Mouse (Mus musculus): ENCODE measurements around the gene Adam19. TPM values are rescaled to one million over a fixed set of nuclear protein-coding genes. Genes with fewer than 3 reads are reported as not detected.
A peak's percentile ranks its signal among the peaks of the same experiment; 100 is the strongest.
"Not testable (repeated sequence)": the region's sequence is repeated elsewhere in the genome, so short reads cannot be mapped to it uniquely, and the experiment has no call there.

Gene Adam19
- 0.49 and 0.76 TPM in 2 replicates for total RNA-seq (2015)
- 0.46 and 0.64 TPM in 2 replicates for total RNA-seq (2017)

DNA sequence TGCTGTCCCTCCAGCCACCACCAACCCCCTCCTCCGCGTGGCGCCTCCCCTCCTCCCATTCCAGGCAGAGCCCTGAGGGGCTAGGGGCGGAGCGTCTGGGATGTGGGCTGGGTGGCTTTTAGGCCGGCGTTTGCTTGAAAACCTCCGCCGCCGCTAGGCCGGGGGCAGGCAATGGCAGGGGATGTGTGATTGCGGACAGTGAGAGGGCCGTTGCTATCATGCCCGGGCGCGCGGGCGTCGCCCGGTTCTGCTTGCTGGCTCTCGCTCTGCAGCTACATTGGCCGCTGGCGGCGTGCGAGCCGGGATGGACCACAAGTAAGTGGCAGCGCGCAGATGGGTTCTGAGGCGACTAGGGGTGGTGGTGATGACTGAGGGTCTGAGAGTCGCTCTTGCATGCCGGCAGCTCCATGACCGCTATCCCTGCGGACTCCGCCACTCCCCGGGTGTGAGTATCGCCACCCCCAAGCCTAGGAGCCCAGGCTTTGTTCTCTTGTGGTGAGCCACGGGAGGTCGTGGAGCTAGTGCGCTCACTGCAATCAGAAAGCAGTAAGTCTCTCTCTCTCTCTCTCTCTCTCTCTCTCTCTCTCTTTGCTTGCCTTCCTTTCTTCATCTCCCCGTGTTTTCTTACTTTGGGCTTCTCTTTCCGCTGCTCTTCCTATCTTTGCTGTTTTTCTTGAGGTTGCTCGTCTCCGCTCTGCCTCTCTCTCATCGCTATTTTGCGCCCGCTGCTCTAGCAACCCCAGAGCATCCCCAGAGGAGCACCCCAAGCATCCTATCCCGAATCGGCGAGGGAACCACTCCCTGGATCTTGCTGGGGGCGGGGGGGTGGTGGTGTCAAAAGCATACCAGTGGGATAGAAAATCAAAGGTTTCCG is at the start of gene Adam19:
Adam19 (plus strand) TSS at position 97 of the 874 bp plus-strand sequence.
- ATAC-seq (replicated peaks; ENCODE audit: poor library complexity): peak; percentile 63

DNA sequence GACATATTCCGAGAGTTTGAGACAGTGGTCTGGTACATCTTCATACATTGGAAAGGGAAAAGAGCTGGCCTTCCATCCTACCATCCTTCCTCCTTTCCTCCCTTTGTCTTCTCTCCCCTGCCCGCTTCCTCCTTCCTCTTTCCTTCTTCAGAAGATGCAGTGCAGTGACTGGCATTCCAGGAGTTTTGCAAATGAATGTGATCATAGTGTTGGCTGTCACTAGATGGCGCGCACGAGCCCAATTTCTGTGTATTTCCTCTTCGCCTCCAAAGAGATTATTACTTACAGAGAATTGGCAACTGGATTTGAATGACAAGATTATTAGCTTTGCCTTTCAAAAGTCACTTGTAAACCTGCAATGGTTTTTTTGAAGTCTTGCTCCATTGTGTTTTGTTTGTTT is 39.7 kb upstream of the Adam19 start:
- peak; percentile 81 for ATAC-seq (replicated peaks; ENCODE audit: poor library complexity)

DNA sequence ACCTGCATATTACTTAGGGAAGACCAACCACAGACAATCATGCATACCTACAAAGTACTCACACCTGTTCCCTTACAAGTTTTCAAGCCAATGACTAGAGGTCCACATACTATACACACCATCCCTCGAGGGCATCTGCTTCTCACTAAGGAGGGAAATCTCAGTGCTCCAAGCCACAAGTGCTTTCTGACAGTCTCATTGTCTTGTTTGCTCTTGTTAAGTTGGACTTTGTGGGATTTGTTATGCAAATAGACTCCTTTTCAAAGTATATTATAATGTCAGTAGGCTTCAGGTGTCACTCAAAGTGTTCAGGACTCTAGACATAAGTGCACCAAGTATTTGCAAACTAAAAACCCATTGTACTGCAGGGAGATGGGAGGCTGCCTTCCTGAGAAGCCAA is 35.5 kb upstream of the Adam19 start:
- no peak for ATAC-seq (replicated peaks; ENCODE audit: poor library complexity)

DNA sequence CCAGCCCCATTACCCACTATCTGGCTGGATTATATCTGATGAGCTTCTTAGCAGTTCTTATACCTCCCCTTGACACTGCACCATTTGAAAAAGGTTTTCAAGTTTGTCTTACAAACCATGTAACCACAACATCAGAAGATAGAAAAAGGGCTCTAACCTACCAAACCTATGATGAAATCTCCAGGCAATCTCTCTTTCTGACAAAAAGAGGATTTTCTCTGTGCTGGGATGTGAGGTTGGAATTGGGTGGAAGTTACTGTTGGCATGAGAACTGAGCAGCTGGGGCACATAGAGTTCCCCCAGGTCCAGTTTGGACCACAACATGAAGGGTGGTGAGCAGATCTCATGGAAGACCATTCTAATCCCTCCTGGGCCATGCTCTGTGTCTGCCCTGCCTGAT is 33.9 kb upstream of the Adam19 start:
- no peak for ATAC-seq (replicated peaks; ENCODE audit: poor library complexity)

DNA sequence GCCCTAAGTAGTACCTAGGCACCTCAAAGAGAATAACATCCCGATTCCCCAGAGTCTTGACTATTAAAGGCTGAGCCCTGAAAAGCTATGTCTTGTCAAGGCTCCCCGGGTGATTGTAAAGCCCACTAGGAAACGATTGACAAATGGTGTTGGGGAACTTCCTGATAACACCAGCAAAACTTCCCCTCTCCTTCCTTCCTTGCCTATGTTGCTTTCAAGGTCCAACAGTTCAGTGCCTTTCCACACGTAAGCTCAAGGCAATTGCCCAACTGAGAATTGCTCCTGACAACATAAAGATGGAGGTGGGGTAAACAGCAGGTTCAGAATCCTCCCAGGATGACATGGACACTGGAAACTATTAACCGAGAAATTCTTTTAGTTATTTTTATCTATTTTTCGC is 32.8 kb upstream of the Adam19 start:
- ATAC-seq (replicated peaks; ENCODE audit: poor library complexity): peak; percentile 50

DNA sequence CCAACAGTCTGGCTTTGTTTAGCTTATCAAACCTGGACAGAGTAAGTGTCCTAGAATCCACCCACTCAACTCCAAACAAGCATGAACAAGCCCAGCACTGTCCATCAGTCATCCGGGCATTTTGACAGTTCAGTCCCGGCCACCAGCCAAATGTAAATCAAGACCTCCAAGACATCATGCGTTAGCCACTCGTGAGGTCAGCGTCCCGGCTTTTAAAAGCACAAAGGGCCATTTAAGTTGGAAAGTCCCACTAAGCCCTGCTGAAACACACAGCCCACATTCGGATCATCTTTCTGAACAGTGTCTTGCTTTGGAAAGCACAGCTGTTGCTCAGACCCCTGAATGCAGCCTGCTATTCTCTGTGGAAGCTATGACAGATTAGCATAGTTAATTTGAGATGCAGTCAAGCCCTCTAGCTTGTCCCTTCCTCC is 29.8 kb upstream of the Adam19 start:
- no peak for ATAC-seq (replicated peaks; ENCODE audit: poor library complexity)

DNA sequence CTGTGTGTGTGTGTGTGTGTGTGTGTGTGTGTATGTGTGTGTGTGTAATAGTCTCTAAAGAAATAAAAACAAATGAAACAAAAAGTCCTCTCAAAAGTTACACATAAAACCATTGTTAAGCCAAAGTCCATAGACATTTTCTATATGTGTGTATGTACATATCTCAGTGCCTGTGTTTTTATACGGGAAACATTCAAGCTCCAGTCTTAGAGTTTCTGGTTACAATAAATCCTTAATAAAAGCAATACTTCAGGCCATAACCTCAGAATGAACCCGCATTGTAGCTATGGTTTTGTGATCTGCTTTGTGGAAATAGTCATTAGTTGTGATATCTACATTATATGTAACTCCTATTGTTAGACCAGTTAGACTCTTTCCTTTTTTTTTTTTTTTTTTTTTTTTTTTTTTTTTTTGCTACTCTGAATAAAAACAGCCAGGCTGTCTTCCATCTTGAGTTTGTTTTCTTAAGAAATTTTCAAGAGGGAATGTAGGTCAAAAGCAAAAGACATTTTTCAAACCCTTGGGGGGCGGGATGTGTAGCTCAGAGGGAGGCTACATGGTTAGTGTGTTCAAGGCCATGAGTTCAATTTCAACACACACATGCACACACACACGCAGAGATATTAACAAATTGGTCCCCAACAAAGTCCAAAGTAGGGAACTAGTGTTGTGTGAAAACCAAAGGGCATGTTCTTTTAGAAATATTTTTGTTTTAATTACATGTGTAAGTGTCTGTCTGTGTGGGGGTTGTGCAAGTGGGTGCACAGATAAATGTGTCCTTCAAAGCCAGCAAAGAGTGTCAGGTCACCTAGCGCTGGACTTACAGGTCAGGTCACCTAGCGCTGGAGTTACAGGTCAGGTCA is 27.6 kb upstream of the Adam19 start:
- ATAC-seq (replicated peaks; ENCODE audit: poor library complexity): no peak

DNA sequence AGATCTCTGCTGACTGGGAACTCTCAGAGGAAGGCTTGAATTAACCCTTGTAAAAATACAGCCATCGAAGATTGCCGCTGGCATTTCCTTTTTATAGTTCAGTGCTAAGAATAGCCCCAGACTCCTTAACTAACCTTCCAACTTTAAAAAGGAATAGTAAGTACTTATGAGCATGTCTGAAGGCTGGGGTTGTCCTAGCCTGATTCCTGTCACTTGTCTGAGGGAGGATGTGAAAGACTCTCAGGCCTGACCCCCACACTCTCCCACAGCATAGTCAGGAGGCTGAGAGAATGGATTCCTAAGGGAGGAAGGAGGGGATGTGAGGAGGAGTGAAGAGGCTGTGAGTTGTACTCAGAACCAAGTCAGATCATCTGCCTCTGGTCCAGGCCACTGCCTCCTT is 26.3 kb upstream of the Adam19 start:
- no peak for ATAC-seq (replicated peaks; ENCODE audit: poor library complexity)

DNA sequence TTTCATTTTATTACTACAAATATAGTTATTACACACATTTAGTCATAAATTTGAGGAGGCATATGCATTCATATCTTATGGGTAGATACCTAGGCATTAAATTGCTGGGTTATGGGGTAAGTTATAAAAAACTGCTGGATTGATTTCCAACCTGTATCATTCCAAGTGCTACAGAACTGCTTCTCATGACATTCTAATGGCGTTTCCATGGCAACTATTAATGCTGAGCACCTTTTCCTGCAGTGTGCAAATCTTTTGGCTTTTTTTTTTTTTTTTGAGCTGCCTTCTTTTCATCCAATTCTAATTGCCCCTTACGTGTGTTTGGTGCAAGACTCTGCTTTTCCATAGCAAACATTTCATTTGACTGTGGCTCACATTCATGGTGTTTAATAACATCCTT is 25.8 kb upstream of the Adam19 start:
- ATAC-seq (replicated peaks; ENCODE audit: poor library complexity): no peak

DNA sequence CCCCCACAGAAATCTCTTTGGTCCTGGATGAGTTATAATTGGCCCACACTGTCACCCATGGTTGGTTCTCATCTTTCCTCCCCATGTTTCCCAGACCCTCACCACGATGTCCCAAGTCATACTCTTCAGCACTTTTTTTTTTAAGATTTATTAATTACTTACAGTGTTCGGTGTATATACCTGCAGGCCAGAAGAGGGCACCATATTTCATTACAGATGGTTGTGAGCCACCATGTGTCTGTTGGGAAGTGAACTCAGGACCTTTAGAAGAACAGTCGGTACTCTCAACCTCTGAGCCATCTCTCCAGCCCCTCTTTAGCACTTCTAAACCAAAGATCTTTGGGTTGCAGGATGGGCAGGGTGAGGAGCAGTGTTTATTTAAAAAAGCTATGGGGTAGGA is 24.3 kb upstream of the Adam19 start:
- ATAC-seq (replicated peaks; ENCODE audit: poor library complexity): no peak

DNA sequence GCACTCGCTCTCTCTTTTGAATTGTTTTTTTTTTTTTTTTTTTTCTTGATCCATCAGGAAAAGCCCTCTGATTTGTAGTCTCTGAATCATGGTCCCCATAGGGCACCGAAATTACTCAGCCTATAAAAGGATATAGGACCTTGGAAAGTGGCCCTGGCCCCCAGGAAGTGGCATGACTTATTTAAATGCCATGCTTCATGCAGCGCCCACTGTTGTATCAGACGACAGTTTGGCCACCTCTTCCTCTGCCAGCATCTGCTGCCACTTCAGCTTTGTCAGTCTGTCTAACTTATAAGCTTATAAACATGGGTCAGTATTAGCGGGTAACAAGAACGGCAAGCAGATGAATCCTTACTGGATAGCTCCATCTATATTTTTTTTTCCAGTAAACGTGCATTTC is 22.8 kb upstream of the Adam19 start:
- no peak for ATAC-seq (replicated peaks; ENCODE audit: poor library complexity)

DNA sequence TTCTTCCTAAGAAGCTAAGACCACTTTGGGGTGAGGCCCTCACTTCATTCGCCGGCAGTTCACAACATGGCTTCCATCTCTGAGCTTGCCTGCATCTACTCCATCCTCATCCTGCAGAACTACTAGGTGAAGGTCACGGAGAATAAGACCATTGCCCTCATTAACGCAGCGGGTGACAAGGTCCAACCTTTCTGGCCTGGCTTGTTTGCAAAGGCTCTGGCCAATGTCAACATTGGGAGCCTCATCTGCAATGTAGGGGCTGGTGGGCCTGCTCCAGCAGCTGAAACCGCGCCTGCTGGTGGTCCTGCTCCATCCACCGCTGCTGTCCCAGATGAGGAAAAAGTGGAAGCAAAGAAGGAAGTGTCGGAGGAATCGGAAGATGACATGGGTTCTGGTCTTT is 19.4 kb upstream of the Adam19 start:
- ATAC-seq (replicated peaks; ENCODE audit: poor library complexity): no peak

DNA sequence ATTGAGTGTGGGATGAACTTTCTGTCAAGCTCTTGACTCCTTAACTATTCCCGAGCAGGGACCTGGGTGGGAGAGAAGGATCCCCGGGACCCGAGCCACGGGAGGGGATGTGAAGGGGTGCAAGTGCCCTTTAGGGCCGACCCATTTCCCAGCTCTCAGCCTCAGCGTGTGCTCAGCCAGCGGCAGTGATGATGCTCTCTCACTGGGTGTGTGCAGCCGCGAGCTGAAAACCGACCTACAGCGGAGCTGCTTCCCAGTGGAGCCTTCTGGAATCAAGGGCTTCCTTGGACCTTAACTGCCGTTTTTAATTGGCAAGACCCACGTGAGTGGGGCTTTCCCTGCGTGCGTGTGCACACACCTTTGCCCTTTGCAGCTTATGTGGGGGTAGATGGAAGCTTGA is 16.9 kb upstream of the Adam19 start:
- no peak for ATAC-seq (replicated peaks; ENCODE audit: poor library complexity)

DNA sequence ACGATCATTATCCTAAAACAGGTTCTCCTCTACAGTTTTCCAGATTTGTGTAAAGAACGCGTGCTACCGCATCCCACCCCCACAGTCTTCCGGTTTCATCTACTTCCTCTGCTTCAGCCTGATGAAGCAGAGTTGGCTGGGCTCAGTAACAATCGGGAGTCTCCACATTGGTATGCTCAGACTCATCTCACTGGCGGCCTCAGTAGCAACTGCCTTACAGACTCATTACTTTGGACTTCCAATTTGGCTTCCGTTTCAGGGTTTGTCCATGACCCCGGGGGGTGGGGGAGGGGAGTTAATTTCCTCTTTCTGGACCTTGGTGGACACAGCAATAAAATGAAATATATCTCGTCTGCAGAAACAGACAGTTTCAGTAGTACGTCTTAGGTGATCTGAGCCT is 16.5 kb upstream of the Adam19 start:
- ATAC-seq (replicated peaks; ENCODE audit: poor library complexity): no peak

DNA sequence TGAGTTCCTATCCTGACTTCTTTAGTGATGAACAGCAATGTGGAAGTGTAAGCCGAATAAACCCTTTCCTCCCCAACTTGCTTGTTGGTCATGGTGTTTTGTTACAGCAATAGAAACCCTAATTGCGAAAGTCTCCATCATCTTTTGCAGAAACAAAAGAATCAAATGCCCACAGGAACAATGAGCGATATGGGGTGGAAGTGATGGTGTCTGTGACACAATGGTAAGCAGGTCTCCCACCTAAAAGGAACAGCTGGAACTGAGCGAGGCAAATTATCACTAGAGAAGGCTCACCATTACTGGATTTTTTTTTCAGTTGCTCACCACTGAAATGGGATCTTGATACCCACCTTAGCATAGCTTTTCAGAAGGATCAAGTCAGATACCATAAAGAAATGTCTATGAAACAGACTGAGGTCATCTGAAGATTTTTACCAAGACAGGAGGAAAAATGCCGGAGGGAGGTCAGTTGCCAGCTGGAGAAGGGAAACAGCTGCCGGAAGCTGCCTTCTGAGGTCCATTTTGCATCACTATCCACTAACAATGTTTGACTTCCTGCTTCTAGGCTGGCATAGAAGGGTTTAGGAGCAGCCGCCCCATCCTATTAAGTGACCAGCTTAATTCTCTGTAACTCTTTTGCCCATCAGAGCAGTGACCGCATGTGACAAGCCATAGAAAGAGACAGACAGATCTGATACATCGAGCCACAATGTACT is 14.8 kb upstream of the Adam19 start:
- no peak for ATAC-seq (replicated peaks; ENCODE audit: poor library complexity)

DNA sequence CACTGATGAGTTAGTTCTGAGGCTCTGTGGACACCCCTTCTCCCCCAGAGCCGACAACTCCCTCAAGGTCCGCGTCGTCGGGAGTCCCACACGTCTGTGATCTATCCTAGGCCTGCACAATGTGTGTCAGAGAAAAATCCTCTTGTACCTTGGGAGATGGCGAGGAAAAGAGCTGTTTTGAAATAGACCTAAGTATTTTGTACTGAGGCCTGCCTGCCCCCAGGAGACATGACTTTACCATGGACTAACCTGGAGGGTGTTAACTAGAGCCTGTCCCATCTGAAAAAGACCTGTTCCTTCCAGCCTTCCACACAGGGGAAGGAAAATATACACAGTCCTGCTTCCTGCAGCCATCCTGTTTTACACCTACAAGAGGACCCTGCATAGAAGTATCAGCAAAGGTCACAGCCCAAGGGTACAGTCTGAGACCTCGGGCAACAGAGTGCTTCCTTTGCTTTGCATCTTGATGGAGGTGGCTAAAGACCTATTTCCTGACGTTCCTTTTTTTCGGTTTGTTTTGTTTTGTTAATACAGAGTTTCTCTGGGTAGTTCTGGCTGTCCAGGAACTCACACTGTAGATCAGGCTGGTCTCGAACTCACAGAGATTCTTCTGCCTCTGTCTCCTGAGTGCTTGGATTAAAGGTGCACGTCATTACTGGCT is 14.1 kb upstream of the Adam19 start:
- ATAC-seq (replicated peaks; ENCODE audit: poor library complexity): no peak

DNA sequence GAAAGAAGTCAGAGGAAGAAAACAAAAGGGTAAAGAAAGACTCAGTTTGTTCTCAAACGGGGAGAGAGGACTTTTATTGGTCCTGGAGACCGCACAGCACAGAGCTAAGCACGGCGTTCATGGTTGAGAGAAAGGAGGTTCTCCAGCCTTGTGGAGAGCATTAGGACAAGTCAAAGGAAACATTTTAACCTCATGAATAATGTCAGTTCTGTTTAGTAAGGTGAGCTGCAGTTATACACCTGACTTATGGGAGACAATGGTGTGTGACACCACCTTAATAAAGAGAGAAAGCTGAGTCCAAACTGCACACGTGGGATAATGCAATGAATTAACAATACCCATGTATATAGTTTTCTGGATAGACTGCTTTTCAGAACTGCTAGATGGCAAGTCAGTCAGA is 11.0 kb upstream of the Adam19 start:
- ATAC-seq (replicated peaks; ENCODE audit: poor library complexity): no peak

DNA sequence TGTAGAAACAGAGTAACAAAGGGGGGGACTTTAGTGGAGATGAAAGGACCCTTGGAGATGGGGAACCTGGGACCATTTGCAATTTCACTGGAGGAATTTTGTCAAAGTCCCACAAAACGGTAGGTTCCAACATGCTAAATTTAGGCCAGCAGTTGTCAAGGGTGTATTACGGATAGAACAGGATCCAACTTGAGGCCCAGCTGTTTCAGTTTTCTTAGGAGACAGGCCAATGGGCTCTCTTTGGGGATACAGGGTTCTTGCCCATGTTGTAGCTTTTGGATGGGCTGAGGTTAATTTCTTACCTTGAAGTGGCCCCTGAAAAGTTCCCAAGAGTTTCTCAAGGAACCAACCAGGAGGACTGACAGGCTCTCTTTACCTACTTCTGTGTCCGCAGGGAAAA is 8.5 kb upstream of the Adam19 start:
- ATAC-seq (replicated peaks; ENCODE audit: poor library complexity): no peak

DNA sequence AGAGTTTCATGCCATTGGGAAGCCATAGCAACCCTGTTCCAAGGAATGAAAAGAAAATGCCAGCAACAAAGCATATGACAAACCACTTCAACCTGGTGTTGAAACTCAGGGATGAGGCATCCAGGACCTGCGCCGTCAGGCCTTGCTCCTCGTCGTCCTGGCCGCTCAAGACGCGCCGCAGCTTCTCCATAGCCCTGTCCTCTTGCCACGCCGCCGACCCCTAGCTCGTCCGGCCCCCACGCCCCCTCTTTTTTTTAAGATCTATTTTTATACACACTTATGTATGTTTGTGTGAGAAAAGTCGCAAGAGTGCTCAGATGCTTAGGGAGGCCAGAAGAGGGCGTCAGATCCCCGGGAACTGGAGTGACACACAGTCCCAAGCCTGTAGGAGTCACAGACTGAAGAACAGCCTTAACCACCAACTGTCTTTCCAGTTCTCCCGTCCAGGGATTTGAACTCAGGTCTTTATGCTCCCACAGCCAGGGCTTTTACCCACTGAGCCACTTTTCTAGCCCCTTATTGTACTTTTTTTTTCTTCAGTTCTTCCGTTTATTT is 3.6 kb upstream of the Adam19 start, which contains the start of gene Gm12166:
Gm12166 (minus strand) TSS at position 217 of the 555 bp plus-strand sequence.
- ATAC-seq (replicated peaks; ENCODE audit: poor library complexity): peak; percentile 78

DNA sequence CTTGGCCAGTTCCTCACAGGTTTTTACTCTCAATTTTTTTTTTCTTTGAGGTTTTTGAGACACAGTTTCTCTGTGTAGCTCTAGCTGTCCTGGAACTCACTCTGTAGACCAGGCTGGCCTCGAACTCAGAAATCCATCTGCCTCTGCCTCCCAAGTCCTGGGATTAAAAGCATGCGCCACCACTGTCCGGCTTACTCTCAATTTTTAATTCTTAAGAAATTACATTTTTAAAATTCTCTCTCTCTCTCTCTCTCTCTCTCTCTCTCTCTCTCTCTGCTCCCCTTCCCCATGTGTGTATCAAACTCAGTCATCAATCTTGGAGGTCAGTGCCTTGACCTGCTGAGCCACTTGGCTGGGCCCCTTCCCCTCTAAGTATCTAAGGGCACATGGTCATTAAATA is 2.3 kb upstream of the Adam19 start:
- ATAC-seq (replicated peaks; ENCODE audit: poor library complexity): not testable (repeated sequence)

All from megakaryocyte progenitor cell, adult 5-6 weeks (primary cell).